Mouse (Mus musculus) liver, adult 2 months (tissue): ENCODE results near the gene Map1b. TPM values are rescaled to one million over a fixed set of nuclear protein-coding genes. Genes with fewer than 3 reads are reported as not detected.

Experiments
- DNase-seq: peaks from one replicate; pipeline ENCODE4 v3.0.0-alpha.2; 2011; ENCODE audit warnings: low read depth, low spot score; ENCODE audit errors: extremely low read depth
- H3K27ac ChIP-seq: fragments of 200-500 bp; replicated peaks from 2 replicates; pipeline ENCODE4 v1.5.1; 2012; ENCODE audit warnings: low read depth, mild to moderate bottlenecking, control low read depth, inconsistent platforms, low read length; ENCODE audit not compliant: insufficient read depth
- H3K27me3 ChIP-seq: fragments of 200-500 bp; 2 replicates; pipeline ENCODE4 v1.6.1; 2012; ENCODE audit warnings: mild to moderate bottlenecking, moderate library complexity, low read length, inconsistent platforms; ENCODE audit not compliant: control insufficient read depth, insufficient read depth
- H3K36me3 ChIP-seq: fragments of 200-500 bp; 2 replicates; pipeline ENCODE4 v1.6.1; 2012; ENCODE audit warnings: low read length, inconsistent platforms; ENCODE audit not compliant: control insufficient read depth, insufficient read depth
- H3K4me1 ChIP-seq: fragments of 200-500 bp; 2 replicates; pipeline ENCODE4 v1.6.1; 2011; ENCODE audit warnings: low read length; ENCODE audit not compliant: control insufficient read depth, insufficient read depth
- H3K4me3 ChIP-seq: fragments of 200-500 bp; 2 replicates; pipeline ENCODE4 v1.5.1; 2011; ENCODE audit warnings: low read depth, mild to moderate bottlenecking, control low read depth, low read length, moderate library complexity; ENCODE audit not compliant: insufficient read depth
- H3K79me2 ChIP-seq: fragments of 200-500 bp; 2 replicates; pipeline ENCODE4 v1.6.1; 2012; ENCODE audit warnings: inconsistent platforms, mild to moderate bottlenecking, low read length, moderate library complexity; ENCODE audit not compliant: control insufficient read depth, insufficient read depth
- H3K9ac ChIP-seq: fragments of 200-500 bp; 2 replicates; pipeline ENCODE4 v1.6.1; 2012; ENCODE audit warnings: low read depth, mild to moderate bottlenecking, control low read depth, inconsistent platforms, low read length
- CTCF ChIP-seq: fragments of 200-500 bp; IDR thresholded peaks from 2 replicates; pipeline ENCODE4 v1.5.1; 2011; ENCODE audit warnings: low read depth, low read length, control low read depth
- POLR2A ChIP-seq: fragments of 200-500 bp; IDR thresholded peaks from 2 replicates; pipeline ENCODE4 v1.6.1; 2011; ENCODE audit warnings: low read length, control low read depth; ENCODE audit not compliant: insufficient read depth; ENCODE audit errors: extremely low read depth
- WGBS: fragments of 180-500 bp; shearing (Covaris S2); methylation state at CpG from one replicate; pipeline ENCODE4 v1.1.7; 2018; 5-methylcytosine and 5-hydroxymethylcytosine counted together
- polyA plus RNA-seq: library from polyadenylated mRNA; depleted of rRNA; stranded (reverse); fragments of >200 nt; gene quantifications from 2 replicates; pipeline ENCODE4 v1.2.3, GENCODE M21; 2012
- total RNA-seq: library from RNA; depleted of rRNA; stranded (reverse); fragments of >200 nt; gene quantifications from 2 replicates; pipeline ENCODE4 v1.2.3, GENCODE M21; 2014

Gene Map1b
- total and polyA plus RNA-seq, 2 experiments, result 0.09 to 0.18 TPM

DNA sequence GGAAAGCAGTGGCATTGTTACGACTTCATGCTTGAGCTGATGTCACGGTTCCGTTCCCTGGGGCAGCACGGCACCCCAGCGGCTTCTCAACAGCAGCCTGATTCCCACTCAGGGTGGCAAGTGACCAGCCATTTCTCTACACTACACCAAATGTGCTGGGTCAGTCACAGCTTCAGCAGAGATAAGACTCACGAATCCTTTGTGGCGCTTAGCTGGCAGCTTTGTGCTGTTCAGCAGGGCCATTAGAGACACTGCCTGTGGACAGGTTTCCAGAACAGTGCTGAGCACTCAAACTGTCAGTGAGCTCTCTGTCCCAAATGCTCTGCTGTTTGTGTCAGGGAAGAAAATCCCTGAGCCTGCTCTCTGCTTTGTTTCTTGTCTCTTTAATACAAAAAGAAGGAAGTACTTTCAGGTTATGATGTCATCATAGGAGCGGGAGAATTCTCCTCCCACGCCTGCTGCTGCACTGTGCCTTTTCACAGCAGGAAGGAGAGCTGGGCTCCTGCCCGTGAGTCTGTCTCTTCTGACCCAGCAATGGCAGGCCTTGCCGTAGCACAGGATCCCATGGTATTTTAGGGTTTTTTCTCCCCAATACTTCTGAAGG lies 103.8 kb downstream of the Map1b start:
- peaks cover 30% of the 10 kb centered on the region for H3K36me3 ChIP-seq
- DNase-seq, result peak; percentile 7
- no peak overlapping the region for H3K4me3 ChIP-seq
- TF ChIP-seq POLR2A (no peak), CTCF (no peak)
- peak overlapping the region; percentile 42; the same call in 1 of the 2 replicates for H3K27ac ChIP-seq
- no peaks in the 10 kb centered on the region for H3K4me1 ChIP-seq
- WGBS, result 73% methylated on average over 11 of the region's 11 CpGs
- 0 out of 2 replicates have a peak overlapping the region, but pooled peaks have one; percentile 31 for H3K9ac ChIP-seq
- no peaks in the 10 kb centered on the region for H3K27me3 ChIP-seq
- H3K79me2 ChIP-seq, result no peaks in the 10 kb centered on the region

GRCm38 (mm10) chr13:99411761-99412160 lies 104.6 kb downstream of the Map1b start:
- TF ChIP-seq CTCF (no peak), POLR2A (no peak)
- no peak overlapping the region for H3K27ac ChIP-seq
- DNase-seq, result no peak
- no peak overlapping the region for H3K9ac ChIP-seq
- H3K27me3 ChIP-seq, result no peaks in the 10 kb centered on the region
- no peaks in the 10 kb centered on the region for H3K4me1 ChIP-seq
- 94% methylated on average over 3 of the region's 3 CpGs for WGBS
- H3K36me3 ChIP-seq, result peaks cover 33% of the 10 kb centered on the region
- no peaks in the 10 kb centered on the region for H3K79me2 ChIP-seq
- H3K4me3 ChIP-seq, result no peak overlapping the region

GRCm38 (mm10) chr13:99410611-99411515 lies 105.5 kb downstream of the Map1b start:
- no peak for DNase-seq
- 84% methylated on average over 14 of the region's 14 CpGs for WGBS
- no peak overlapping the region for H3K27ac ChIP-seq
- H3K9ac ChIP-seq, result no peak overlapping the region
- peaks cover 31% of the 10 kb centered on the region for H3K36me3 ChIP-seq
- H3K4me3 ChIP-seq, result no peak overlapping the region
- no peaks in the 10 kb centered on the region for H3K79me2 ChIP-seq
- no peaks in the 10 kb centered on the region for H3K27me3 ChIP-seq
- TF ChIP-seq POLR2A (no peak), CTCF (no peak)
- H3K4me1 ChIP-seq, result no peaks in the 10 kb centered on the region

GRCm38 (mm10) chr13:99409216-99409615 lies 107.1 kb downstream of the Map1b start:
- Histone ChIP-seq H3K9ac (no peak overlapping the region), H3K27me3 (no peaks in the 10 kb centered on the region), H3K4me1 (no peaks in the 10 kb centered on the region), H3K4me3 (no peak overlapping the region), H3K27ac (no peak overlapping the region), H3K36me3 (peaks cover 34% of the 10 kb centered on the region), H3K79me2 (no peaks in the 10 kb centered on the region)
- 90% methylated on average over 2 of the region's 2 CpGs for WGBS
- TF ChIP-seq POLR2A (no peak), CTCF (no peak)
- DNase-seq, result no peak

GRCm38 (mm10) chr13:99399373-99399772 lies 117.0 kb downstream of the Map1b start:
- WGBS, result 86% methylated on average over 4 of the region's 4 CpGs

DNA sequence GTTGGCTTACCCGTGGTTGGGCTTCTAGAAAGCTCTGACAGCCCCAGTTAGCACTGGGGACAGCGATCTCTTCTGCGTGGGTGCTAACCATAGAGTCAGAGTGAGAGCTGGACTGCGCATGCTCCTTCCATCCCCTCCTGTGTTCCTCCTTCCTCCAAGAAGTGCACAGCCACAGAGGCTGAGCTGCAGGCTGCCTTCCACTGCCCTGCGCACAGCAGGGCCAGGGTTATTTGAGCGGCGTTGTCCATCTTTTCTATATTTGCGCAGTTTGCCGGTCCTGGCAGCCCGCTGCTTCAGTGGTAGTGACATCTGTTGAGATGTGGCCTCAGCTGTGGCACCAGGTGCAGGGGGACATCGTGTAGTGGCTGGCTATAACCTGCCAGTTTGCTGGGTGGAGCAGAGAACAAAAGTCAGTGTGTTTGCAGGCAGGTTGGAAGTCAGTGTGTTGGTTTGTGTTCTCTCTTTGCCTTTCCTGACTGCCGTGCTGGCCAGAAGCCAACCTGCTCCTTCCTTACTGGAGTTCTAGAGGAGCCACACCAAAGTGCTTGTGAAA lies 118.1 kb downstream of the Map1b start:
- Histone ChIP-seq H3K36me3 (peaks cover 9% of the 10 kb centered on the region), H3K4me1 (no peaks in the 10 kb centered on the region), H3K4me3 (no peak overlapping the region), H3K9ac (no peak overlapping the region), H3K79me2 (no peaks in the 10 kb centered on the region), H3K27ac (no peak overlapping the region), H3K27me3 (no peaks in the 10 kb centered on the region)
- TF ChIP-seq POLR2A (no peak), CTCF (no peak)
- 92% methylated on average over 12 of the region's 12 CpGs for WGBS
- DNase-seq, result no peak

More at GRCm38 (mm10) chr13:99399373-99399772, 117.0 kb downstream of the Map1b start:
- H3K27ac ChIP-seq, result no peak overlapping the region
- no peak overlapping the region for H3K4me3 ChIP-seq
- TF ChIP-seq CTCF (no peak), POLR2A (no peak)
- H3K79me2 ChIP-seq, result no peaks in the 10 kb centered on the region
- no peaks in the 10 kb centered on the region for H3K4me1 ChIP-seq
- no peak overlapping the region for H3K9ac ChIP-seq
- H3K27me3 ChIP-seq, result no peaks in the 10 kb centered on the region
- H3K36me3 ChIP-seq, result peaks cover 16% of the 10 kb centered on the region
- DNase-seq, result no peak
